In genomic region chr9:66957451-66957850, GRCm38 (mm10) we compare ENCODE assay signal across 23 mouse cellular contexts. TPM values are rescaled to one million over a fixed set of nuclear protein-coding genes. Genes with fewer than 3 reads are reported as not detected.
DNase-seq lines count a peak whose midpoint lies in the region; ATAC-seq and TF ChIP-seq lines count a peak whose summit lies in the region.
"Had no signal": no experiment of that assay in that cellular context is flagged by ENCODE, and none has a peak within 500 bp of the region (broad histone marks: within the 10 kb centered on the region; RNA-seq: fewer than 3 reads in every experiment).

No protein-coding gene starts in this region.

- no peak for ATAC-seq in forebrain, embryonic 13.5 days
- ATAC-seq in forebrain, embryonic 14.5 days, result no peak
- ATAC-seq in liver, postnatal 0 days, result no peak
- ATAC-seq in liver, embryonic 12.5 days, result no peak
- ATAC-seq: activated CD4-positive, CD25-positive, alpha-beta regulatory T cell, adult 4 months; CD4-positive, CD25-positive, alpha-beta regulatory T cell, adult 4 months; forebrain, embryonic 15.5 days; forebrain, postnatal 0 days; Patski had no signal

- WGBS in forebrain, embryonic 13.5 days, result 88% methylated on average over 3 of the region's 3 CpGs
- WGBS in forebrain, embryonic 14.5 days, result 92% methylated on average over 3 of the region's 3 CpGs
- 91% methylated on average over 3 of the region's 3 CpGs for WGBS in liver, postnatal 0 days (ENCODE audit: insufficient replicate concordance)
- 92% methylated on average over 3 of the region's 3 CpGs for WGBS in liver, embryonic 12.5 days (ENCODE audit: insufficient replicate concordance)

- no peaks in the 10 kb centered on the region for H3K4me1 ChIP-seq in forebrain, embryonic 13.5 days
- H3K4me1 ChIP-seq in forebrain, embryonic 14.5 days (ENCODE audit: control insufficient read depth, insufficient read depth, low read length), result no peaks in the 10 kb centered on the region
- no peaks in the 10 kb centered on the region for H3K4me1 ChIP-seq in liver, postnatal 0 days (ENCODE audit: insufficient read depth)
- no peaks in the 10 kb centered on the region for H3K4me1 ChIP-seq in liver, embryonic 12.5 days
- H3K4me1 ChIP-seq: embryonic facial prominence, embryonic 10.5 days; embryonic facial prominence, embryonic 12.5 days; forebrain, embryonic 15.5 days had no signal

- H3K36me3 ChIP-seq in forebrain, embryonic 13.5 days (ENCODE audit: poor library complexity, severe bottlenecking), result 0 out of 2 replicates have a peak, but pooled peaks cover 10% of the 10 kb centered on the region
- H3K36me3 ChIP-seq in forebrain, embryonic 14.5 days (ENCODE audit: control insufficient read depth, insufficient read depth, low read length), result no peaks in the 10 kb centered on the region
- H3K36me3 ChIP-seq in liver, postnatal 0 days (replicated peaks; ENCODE audit: insufficient read depth, low read length), result no peaks in the 10 kb centered on the region; the same call in 1 of the 2 replicates
- 0 out of 2 replicates have a peak, but pooled peaks cover 2% of the 10 kb centered on the region for H3K36me3 ChIP-seq in liver, embryonic 12.5 days
- H3K36me3 ChIP-seq: embryonic facial prominence, embryonic 10.5 days; embryonic facial prominence, embryonic 12.5 days; forebrain, embryonic 15.5 days had no signal

- H3K27ac ChIP-seq in forebrain, embryonic 13.5 days, result no peak overlapping the region
- H3K27ac ChIP-seq in forebrain, embryonic 14.5 days (ENCODE audit: low read depth, low read length), result no peak overlapping the region
- H3K27ac ChIP-seq in liver, postnatal 0 days (ENCODE audit: low read depth), result no peak overlapping the region
- H3K27ac ChIP-seq in liver, embryonic 12.5 days, result no peak overlapping the region
- H3K27ac ChIP-seq: embryonic facial prominence, embryonic 10.5 days; embryonic facial prominence, embryonic 12.5 days; forebrain, embryonic 15.5 days had no signal

- H3K9me3 ChIP-seq in forebrain, embryonic 13.5 days (replicated peaks), result no peaks in the 10 kb centered on the region
- H3K9me3 ChIP-seq in forebrain, embryonic 14.5 days (replicated peaks; ENCODE audit: control insufficient read depth, low read length), result no peaks in the 10 kb centered on the region
- H3K9me3 ChIP-seq in liver, postnatal 0 days (ENCODE audit: low read length), result no peaks in the 10 kb centered on the region
- no peaks in the 10 kb centered on the region for H3K9me3 ChIP-seq in liver, embryonic 12.5 days (replicated peaks)
- H3K9me3 ChIP-seq: embryonic facial prominence, embryonic 10.5 days; embryonic facial prominence, embryonic 12.5 days; forebrain, embryonic 15.5 days; G1E had no signal

- no peak for TF ChIP-seq CTCF in liver, postnatal 0 days (IDR thresholded peaks at IDR 0.05; ENCODE audit: low read depth)

- no peak overlapping the region for H3K4me2 ChIP-seq in forebrain, embryonic 13.5 days
- H3K4me2 ChIP-seq in forebrain, embryonic 14.5 days (ENCODE audit: low read length), result no peak overlapping the region
- H3K4me2 ChIP-seq in liver, postnatal 0 days (ENCODE audit: low read depth, low read length), result no peak overlapping the region
- H3K4me2 ChIP-seq in liver, embryonic 12.5 days, result no peak overlapping the region
- H3K4me2 ChIP-seq: embryonic facial prominence, embryonic 12.5 days; forebrain, embryonic 15.5 days had no signal

- no peaks in the 10 kb centered on the region for H3K27me3 ChIP-seq in forebrain, embryonic 13.5 days
- H3K27me3 ChIP-seq in forebrain, embryonic 14.5 days (replicated peaks; ENCODE audit: control insufficient read depth, insufficient read depth, low read length), result no peaks in the 10 kb centered on the region
- H3K27me3 ChIP-seq in liver, postnatal 0 days (ENCODE audit: insufficient read depth, low read length), result no peaks in the 10 kb centered on the region
- no peaks in the 10 kb centered on the region for H3K27me3 ChIP-seq in liver, embryonic 12.5 days (replicated peaks)
- H3K27me3 ChIP-seq: CH12.LX; embryonic facial prominence, embryonic 12.5 days; forebrain, embryonic 15.5 days; Patski had no signal

- H3K9ac ChIP-seq in forebrain, embryonic 13.5 days, result 0 out of 2 replicates have a peak overlapping the region, but pooled peaks have one; percentile 12
- no peak overlapping the region for H3K9ac ChIP-seq in forebrain, embryonic 14.5 days (ENCODE audit: low read length)
- H3K9ac ChIP-seq in liver, postnatal 0 days (replicated peaks), result no peak overlapping the region
- no peak overlapping the region for H3K9ac ChIP-seq in liver, embryonic 12.5 days
- H3K9ac ChIP-seq: embryonic facial prominence, embryonic 12.5 days; forebrain, embryonic 15.5 days; forebrain, postnatal 0 days had no signal

- no peak for TF ChIP-seq EP300 in liver, postnatal 0 days (IDR thresholded peaks at IDR 0.05; ENCODE audit: low read depth)

- H3K4me3 ChIP-seq in forebrain, embryonic 13.5 days, result no peak overlapping the region
- H3K4me3 ChIP-seq in forebrain, embryonic 14.5 days (ENCODE audit: low read depth, low read length), result no peak overlapping the region
- H3K4me3 ChIP-seq in liver, postnatal 0 days (ENCODE audit: low read depth, low read length), result no peak overlapping the region
- no peak overlapping the region for H3K4me3 ChIP-seq in liver, embryonic 12.5 days
- H3K4me3 ChIP-seq: embryonic facial prominence, embryonic 10.5 days; embryonic facial prominence, embryonic 12.5 days; forebrain, embryonic 15.5 days had no signal

- no peak for DNase-seq in forebrain, embryonic 14.5 days (ENCODE audit: low spot score)
- DNase-seq in liver, postnatal 0 days, result peak; percentile 5
- DNase-seq in adipocyte (ENCODE audit: low spot score), result peak; percentile 57
- DNase-seq: adrenal gland, adult 2 months; adrenal gland, postnatal 14 days; adrenal gland, postnatal 36 days; B cell, adult 2 months; cerebellum, adult 11-12 months; cerebellum, adult 2 months; cerebellum, adult 9-10 months; cerebellum, postnatal 10 days; cerebellum, postnatal 25 days; forebrain, postnatal 0 days had no signal

RNA-seq across cellular contexts. Expression of gene Rps27l, which starts 11.6 kb away (rescaled TPM):
- polyA plus RNA-seq in forebrain, embryonic 13.5 days (2015; fragmentation: Nextera tagmentation; extraction: Ambion mirVana), result 470 and 585 TPM in 2 replicates
- 357 and 434 TPM in 2 replicates for polyA plus RNA-seq in forebrain, embryonic 14.5 days (2014; fragmentation: Nextera tagmentation; extraction: Ambion mirVana)
- polyA plus RNA-seq in liver, postnatal 0 days (2015; fragmentation: Nextera tagmentation; extraction: Ambion mirVana), result 587 and 618 TPM in 2 replicates
- 702 and 744 TPM in 2 replicates for polyA plus RNA-seq in liver, embryonic 12.5 days (2016; fragmentation: Nextera tagmentation; extraction: Ambion mirVana)

RNA-seq across cellular contexts. Expression of gene Lactb, which starts 17.8 kb away (rescaled TPM):
- polyA plus RNA-seq in forebrain, embryonic 13.5 days (2015; fragmentation: Nextera tagmentation; extraction: Ambion mirVana), result 8.1 and 8.5 TPM in 2 replicates
- 9.8 and 10.2 TPM in 2 replicates for polyA plus RNA-seq in forebrain, embryonic 14.5 days (2014; fragmentation: Nextera tagmentation; extraction: Ambion mirVana)
- 13.3 and 15.2 TPM in 2 replicates for polyA plus RNA-seq in liver, postnatal 0 days (2015; fragmentation: Nextera tagmentation; extraction: Ambion mirVana)
- polyA plus RNA-seq in liver, embryonic 12.5 days (2016; fragmentation: Nextera tagmentation; extraction: Ambion mirVana), result 8.9 and 9.4 TPM in 2 replicates

RNA-seq across cellular contexts. Expression of gene Rab8b, which starts 38.0 kb away (rescaled TPM):
- 41.0 and 43.8 TPM in 2 replicates for polyA plus RNA-seq in forebrain, embryonic 13.5 days (2015; fragmentation: Nextera tagmentation; extraction: Ambion mirVana)
- polyA plus RNA-seq in forebrain, embryonic 14.5 days (2014; fragmentation: Nextera tagmentation; extraction: Ambion mirVana), result 15.3 and 22.4 TPM in 2 replicates
- polyA plus RNA-seq in liver, postnatal 0 days (2015; fragmentation: Nextera tagmentation; extraction: Ambion mirVana), result 9.1 and 10.7 TPM in 2 replicates
- 39.4 and 42.2 TPM in 2 replicates for polyA plus RNA-seq in liver, embryonic 12.5 days (2016; fragmentation: Nextera tagmentation; extraction: Ambion mirVana)
